Mouse (Mus musculus) telencephalon, adult 2 months (tissue): ENCODE results near the gene Acacb.
A peak's percentile ranks its signal among the peaks of the same experiment; 100 is the strongest.

ENCODE experiments used
- DNase-seq: peaks from one replicate; pipeline ENCODE4 v3.0.0-alpha.2; 2011; ENCODE audit warnings: low read depth, low spot score

The Acacb gene

GRCm38 (mm10) chr5:114135516-114135915 lies 10.8 kb upstream of the Acacb start:
- DNase-seq, result no peak

GRCm38 (mm10) chr5:114137481-114138276 lies 8.7 kb upstream of the Acacb start:
- no peak for DNase-seq

- DNase-seq, result no peak
Observed at GRCm38 (mm10) chr5:114138277-114139164, 7.8 kb upstream of the Acacb start.

GRCm38 (mm10) chr5:114139175-114139574 lies 7.2 kb upstream of the Acacb start:
- DNase-seq, result peak; percentile 74

- DNase-seq, result no peak
Observed at GRCm38 (mm10) chr5:114147043-114147972, 973 bp downstream of the Acacb start.

- no peak for DNase-seq
Observed at GRCm38 (mm10) chr5:114152359-114153092, 6.2 kb downstream of the Acacb start.

- no peak for DNase-seq
Observed at GRCm38 (mm10) chr5:114153490-114153889, 7.2 kb downstream of the Acacb start.

GRCm38 (mm10) chr5:114154765-114155164 lies 8.4 kb downstream of the Acacb start:
- DNase-seq, result no peak

GRCm38 (mm10) chr5:114155168-114155933 lies 9.0 kb downstream of the Acacb start:
- no peak for DNase-seq

GRCm38 (mm10) chr5:114157236-114157635 lies 10.9 kb downstream of the Acacb start:
- no peak for DNase-seq

- no peak for DNase-seq
Observed at GRCm38 (mm10) chr5:114161424-114161823, 15.1 kb downstream of the Acacb start.

GRCm38 (mm10) chr5:114162106-114162815 lies 15.9 kb downstream of the Acacb start:
- DNase-seq, result no peak

GRCm38 (mm10) chr5:114163117-114163696 lies 16.9 kb downstream of the Acacb start:
- peak; percentile 61 for DNase-seq

GRCm38 (mm10) chr5:114170345-114170744 lies 24.0 kb downstream of the Acacb start:
- DNase-seq, result no peak

GRCm38 (mm10) chr5:114172936-114173335 lies 26.6 kb downstream of the Acacb start:
- DNase-seq, result no peak

- no peak for DNase-seq
Observed at GRCm38 (mm10) chr5:114173458-114173857, 27.1 kb downstream of the Acacb start.

- DNase-seq, result no peak
Observed at GRCm38 (mm10) chr5:114173877-114174581, 27.7 kb downstream of the Acacb start.

GRCm38 (mm10) chr5:114174639-114175038 lies 28.3 kb downstream of the Acacb start:
- no peak for DNase-seq
